Mouse (Mus musculus): Measurements from ENCODE around the gene Tex52. TPM values are rescaled to one million over a fixed set of nuclear protein-coding genes. Genes with fewer than 3 reads are reported as not detected.
"Not testable (repeated sequence)": the region's sequence is repeated elsewhere in the genome, so short reads cannot be mapped to it uniquely, and the experiment has no call there.

The Tex52 gene
- polyA plus RNA-seq, 1 experiment from 2014 or later = 0.34 TPM

DNA sequence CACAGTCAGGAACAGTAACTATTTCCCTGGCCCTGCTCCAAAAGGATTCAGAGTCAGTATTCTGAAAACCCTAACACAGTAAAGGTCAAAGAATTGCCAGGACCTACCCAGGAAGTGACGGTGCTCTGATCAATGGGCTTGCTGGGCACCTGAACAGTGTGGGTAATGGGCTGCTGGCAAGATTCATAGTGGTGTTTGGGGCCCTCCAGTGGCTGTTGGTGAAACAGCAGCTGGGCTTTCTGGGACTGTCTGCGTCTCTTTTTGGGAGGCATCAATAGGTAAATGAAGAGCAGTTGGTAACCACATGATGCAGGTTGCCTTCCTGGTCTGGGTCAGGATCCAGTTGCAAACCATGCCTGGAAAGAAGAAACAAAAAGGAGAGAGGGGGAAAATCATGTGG, 16.3 kb upstream of the Tex52 start:
- ATAC-seq (ENCODE audit: low FRiP score, low read depth) = no peak
- H3K36me3 ChIP-seq = peaks cover 26% of the 10 kb centered on the region
- H3K9ac ChIP-seq = no peak overlapping the region
- 23% methylated on average over 2 of the region's 2 CpGs for WGBS
- no peaks in the 10 kb centered on the region for H3K9me3 ChIP-seq
- H3K27me3 ChIP-seq = no peaks in the 10 kb centered on the region
- no peak overlapping the region for H3K4me2 ChIP-seq (replicated peaks)
- peaks cover 40% of the 10 kb centered on the region for H3K4me1 ChIP-seq
- H3K27ac ChIP-seq = no peak overlapping the region
- H3K4me3 ChIP-seq = no peak overlapping the region

DNA sequence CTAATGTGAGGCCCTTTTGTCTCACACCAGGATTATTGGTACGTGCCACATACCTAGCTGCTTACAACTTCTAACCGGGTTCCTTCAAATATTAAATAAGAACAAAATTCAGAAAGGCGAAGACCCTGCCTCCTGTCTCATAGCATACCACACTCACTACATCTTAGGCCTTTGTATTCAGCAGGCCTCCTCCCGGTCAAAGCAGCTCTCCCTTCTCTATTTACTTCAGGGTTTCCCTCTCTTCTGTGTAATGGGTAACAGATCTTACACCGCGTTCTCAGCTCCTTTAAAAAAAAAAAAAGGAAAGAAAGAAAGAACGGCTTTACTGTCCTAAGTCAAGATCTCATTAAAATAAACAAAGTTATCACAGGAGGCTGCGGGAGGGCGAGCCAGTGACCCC, 13.4 kb upstream of the Tex52 start:
- no peaks in the 10 kb centered on the region for H3K27me3 ChIP-seq
- peak overlapping the region; percentile 93 for H3K27ac ChIP-seq
- H3K36me3 ChIP-seq = peaks cover 36% of the 10 kb centered on the region
- H3K4me1 ChIP-seq = peaks cover 39% of the 10 kb centered on the region
- no peak for ATAC-seq (ENCODE audit: low FRiP score, low read depth)
- no peaks in the 10 kb centered on the region for H3K9me3 ChIP-seq
- peak overlapping the region; percentile 91 for H3K4me3 ChIP-seq
- 17% methylated on average over 9 of the region's 9 CpGs for WGBS
- peak overlapping the region; percentile 90 for H3K4me2 ChIP-seq (replicated peaks)
- H3K9ac ChIP-seq = peak overlapping the region; percentile 89

DNA sequence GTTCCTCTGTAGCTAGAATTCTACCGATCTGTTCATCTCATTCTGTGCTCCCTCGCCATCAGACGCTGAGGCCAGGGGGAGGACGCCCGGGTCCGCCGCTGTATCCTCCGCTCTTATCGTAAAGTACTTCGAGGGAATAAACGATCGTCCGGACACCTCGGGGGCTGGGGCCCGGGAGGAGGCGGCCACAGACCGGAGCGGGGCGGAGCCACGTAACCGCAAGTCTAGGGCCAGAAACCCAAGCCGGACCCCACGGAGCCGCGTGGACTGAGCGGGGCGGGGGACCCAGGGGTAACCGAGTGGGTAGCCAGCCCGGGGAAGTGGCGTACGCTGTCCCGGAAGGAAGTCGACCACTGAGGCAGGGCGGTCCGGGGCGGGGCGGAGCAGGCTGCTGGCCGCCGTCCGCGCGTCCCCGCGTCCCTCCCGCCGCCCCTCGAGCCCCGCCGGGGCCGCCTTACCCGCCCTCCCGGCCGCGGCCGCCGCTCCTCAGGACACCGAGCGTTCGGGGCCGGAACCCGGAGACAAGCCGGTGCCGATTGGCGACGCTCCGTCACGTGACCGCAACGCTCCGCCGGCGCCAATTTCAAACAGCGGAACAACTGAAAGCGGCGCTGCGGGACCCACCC, 12.8 kb upstream of the Tex52 start, which contains the start of the genes Rhno1 and Foxm1:
Gene Rhno1, minus strand, starts transcription at position 531 of the 626 bp plus-strand sequence.
Gene Foxm1, plus strand, starts transcription at position 587 of the 626 bp plus-strand sequence.
- under 1% methylated on average over 61 of the region's 76 CpGs for WGBS
- H3K36me3 ChIP-seq = peaks cover 36% of the 10 kb centered on the region
- peak within 1 kb of the TSS; percentile 90 for H3K4me2 ChIP-seq (replicated peaks)
- ATAC-seq (ENCODE audit: low FRiP score, low read depth) = peak; percentile 90
- no peaks in the 10 kb centered on the region for H3K27me3 ChIP-seq
- H3K4me3 ChIP-seq = peak within 1 kb of the TSS; percentile 91
- H3K27ac ChIP-seq = peak within 1 kb of the TSS; percentile 93
- H3K4me1 ChIP-seq = peaks cover 39% of the 10 kb centered on the region
- H3K9me3 ChIP-seq = no peaks in the 10 kb centered on the region
- H3K9ac ChIP-seq = peak within 1 kb of the TSS; percentile 89

DNA sequence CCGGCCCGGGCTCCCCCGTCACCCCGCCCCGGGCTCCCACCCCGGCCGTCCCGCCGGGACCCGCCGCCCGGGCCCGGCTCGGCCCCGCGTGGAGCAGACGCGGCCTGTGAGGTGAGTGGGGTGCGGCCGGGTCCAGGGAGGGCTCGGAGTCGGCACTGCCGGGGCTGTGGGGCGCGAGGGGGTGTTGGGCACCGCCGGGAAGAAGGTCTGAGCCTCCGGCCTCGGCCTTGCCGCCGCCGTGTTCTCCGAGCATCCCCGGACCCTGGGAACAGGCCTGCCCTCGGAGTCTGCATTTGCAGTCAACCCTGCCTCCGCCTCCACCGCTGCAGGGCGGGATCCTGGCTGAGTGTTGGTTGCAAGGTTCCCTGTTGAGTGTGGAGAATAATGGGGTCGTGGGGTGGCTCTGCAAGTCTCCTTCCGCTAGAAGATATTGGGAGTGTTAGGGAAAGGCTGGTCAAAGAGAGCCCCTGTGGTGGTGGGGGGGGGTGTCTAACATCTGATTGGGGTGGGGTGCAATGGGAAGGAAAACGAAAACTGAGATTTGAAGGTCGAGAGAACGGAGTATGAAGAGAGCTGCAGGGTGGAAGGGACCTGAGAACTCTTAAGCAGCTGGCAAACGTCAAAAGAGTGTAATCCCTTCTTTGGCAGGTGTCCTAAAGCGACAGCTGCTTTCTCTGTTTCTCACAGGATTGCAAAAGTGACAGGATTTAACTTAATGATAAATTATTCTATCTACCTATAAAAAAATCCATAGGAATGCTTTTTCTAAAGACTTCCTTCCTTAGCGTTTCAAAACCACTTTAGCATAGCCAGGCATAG, 12.0 kb upstream of the Tex52 start:
- Histone ChIP-seq H3K36me3 (peaks cover 34% of the 10 kb centered on the region), H3K4me3 (peak overlapping the region; percentile 91), H3K27ac (peak overlapping the region; percentile 93), H3K4me1 (peaks cover 39% of the 10 kb centered on the region), H3K27me3 (no peaks in the 10 kb centered on the region), H3K4me2 (replicated peaks) (peak overlapping the region; percentile 90), H3K9ac (peak overlapping the region; percentile 89), H3K9me3 (no peaks in the 10 kb centered on the region)
- WGBS = 1% methylated on average over 39 of the region's 46 CpGs
- ATAC-seq (ENCODE audit: low FRiP score, low read depth) = no peak; the same call in none of the 2 replicates

DNA sequence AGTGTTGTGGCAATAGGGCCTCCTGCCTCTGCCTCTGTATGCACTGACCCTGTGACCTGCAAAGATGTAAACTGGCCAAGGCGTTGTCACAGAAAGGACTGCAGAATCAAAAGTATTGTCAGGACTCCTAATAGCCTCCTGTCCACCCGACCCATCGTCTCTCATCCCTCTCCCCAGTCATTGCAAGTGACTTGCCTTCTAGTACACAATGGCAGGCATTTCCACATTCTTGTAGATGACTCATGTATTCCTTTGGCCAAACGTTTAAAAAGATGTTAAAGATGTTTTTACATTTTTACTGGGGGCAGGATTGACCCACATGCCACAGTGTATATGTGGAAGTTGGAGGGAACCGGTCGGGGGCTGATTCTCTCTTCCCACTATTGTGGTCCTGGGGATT, 10.5 kb upstream of the Tex52 start:
- H3K4me1 ChIP-seq = peaks cover 39% of the 10 kb centered on the region
- no peak overlapping the region for H3K27ac ChIP-seq
- H3K27me3 ChIP-seq = no peaks in the 10 kb centered on the region
- H3K36me3 ChIP-seq = peaks cover 42% of the 10 kb centered on the region
- H3K9me3 ChIP-seq = no peaks in the 10 kb centered on the region
- ATAC-seq (ENCODE audit: low FRiP score, low read depth) = no peak
- WGBS = 85% methylated on average over 6 of the region's 6 CpGs
- H3K9ac ChIP-seq = no peak overlapping the region
- no peak overlapping the region for H3K4me3 ChIP-seq
- H3K4me2 ChIP-seq (replicated peaks) = peak overlapping the region; percentile 25; the same call in 1 of the 2 replicates

DNA sequence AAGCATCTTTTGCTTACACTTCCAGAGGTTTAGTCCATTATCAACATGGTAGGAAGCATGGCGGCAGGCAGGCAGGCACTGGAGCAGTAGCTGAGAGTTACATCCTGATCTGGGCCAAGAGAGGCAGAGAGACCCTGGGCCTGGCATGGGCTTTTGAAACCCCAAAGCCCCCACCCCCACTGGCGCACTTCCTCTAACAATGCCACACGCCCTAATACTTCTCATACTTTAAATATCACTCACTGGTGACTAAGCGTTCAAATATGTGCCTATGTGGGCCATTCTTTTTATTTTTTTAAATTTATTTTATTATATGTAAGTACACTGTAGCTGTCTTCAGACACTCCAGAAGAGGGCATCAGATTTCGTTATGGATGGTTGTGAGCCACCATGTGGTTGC, 8.8 kb upstream of the Tex52 start:
- peaks cover 23% of the 10 kb centered on the region for H3K4me1 ChIP-seq
- H3K9ac ChIP-seq = no peak overlapping the region
- WGBS = 93% methylated on average over 5 of the region's 5 CpGs
- H3K4me2 ChIP-seq (replicated peaks) = no peak overlapping the region
- H3K36me3 ChIP-seq = peaks cover 59% of the 10 kb centered on the region
- H3K4me3 ChIP-seq = no peak overlapping the region
- ATAC-seq (ENCODE audit: low FRiP score, low read depth) = no peak
- no peak overlapping the region for H3K27ac ChIP-seq
- no peaks in the 10 kb centered on the region for H3K27me3 ChIP-seq
- H3K9me3 ChIP-seq = no peaks in the 10 kb centered on the region

DNA sequence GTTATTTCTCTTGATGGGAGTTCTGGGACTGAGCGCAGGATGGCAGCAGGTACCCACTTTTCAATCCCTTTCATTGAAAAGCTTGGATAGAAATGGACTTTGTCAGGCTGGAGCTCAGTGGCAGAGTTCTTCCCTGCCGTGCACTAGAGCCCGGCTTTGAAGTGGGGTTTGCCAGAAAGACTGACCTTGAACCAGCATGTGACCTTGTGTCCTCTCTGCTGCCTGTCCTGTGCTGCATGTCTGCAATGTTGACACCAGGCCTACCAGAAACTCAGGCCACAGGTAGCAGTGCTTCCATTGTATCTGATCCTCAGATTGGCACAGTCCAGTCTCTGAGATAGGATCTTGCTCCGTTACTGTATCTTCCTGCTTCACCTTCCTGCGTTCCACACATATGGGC, 5.2 kb upstream of the Tex52 start:
- Histone ChIP-seq H3K4me2 (replicated peaks) (no peak overlapping the region), H3K36me3 (peaks cover 95% of the 10 kb centered on the region), H3K4me3 (no peak overlapping the region), H3K9me3 (no peaks in the 10 kb centered on the region), H3K27me3 (no peaks in the 10 kb centered on the region), H3K4me1 (no peaks in the 10 kb centered on the region), H3K9ac (no peak overlapping the region), H3K27ac (no peak overlapping the region)
- 87% methylated on average over 5 of the region's 5 CpGs for WGBS
- ATAC-seq (ENCODE audit: low FRiP score, low read depth) = no peak

DNA sequence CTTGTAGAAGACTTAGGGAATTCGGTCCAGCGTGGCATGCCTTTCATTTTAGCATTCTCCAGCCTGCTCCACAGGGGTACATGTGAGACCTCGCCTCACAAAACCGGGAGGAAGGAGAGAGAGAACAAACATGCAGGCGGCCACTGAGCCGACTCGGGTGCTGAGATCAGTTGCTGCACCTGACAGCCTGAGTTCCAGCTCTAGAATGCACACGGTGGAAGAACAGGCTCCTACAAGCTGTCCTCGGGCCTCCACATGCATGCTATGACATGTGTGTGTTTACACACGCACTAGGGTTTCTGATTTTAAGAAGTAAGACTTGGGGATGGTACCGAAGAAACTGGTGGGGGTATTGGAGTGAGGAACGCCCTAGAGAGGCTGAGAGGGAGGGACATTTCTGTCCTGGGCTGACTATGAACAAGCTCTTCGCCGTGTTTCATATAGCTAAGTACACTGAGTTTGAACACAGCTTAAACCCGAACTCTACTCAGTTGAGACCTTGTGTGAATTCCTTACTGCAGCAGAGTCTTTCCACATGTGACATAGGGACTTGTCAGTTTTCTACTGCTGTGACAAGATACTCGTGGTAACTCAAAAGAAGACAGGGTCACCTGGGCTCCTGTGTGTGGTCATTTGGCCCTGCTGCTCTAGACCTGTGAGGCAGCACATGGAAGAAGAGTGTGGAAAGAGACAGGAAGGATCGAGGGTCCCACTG, 1.3 kb downstream of the Tex52 start:
- Histone ChIP-seq H3K4me2 (replicated peaks) (no peak overlapping the region), H3K4me1 (no peaks in the 10 kb centered on the region), H3K9ac (no peak overlapping the region), H3K36me3 (peaks cover 49% of the 10 kb centered on the region), H3K4me3 (no peak overlapping the region), H3K9me3 (no peaks in the 10 kb centered on the region), H3K27ac (no peak overlapping the region), H3K27me3 (no peaks in the 10 kb centered on the region)
- no peak for ATAC-seq (ENCODE audit: low FRiP score, low read depth)
- 87% methylated on average over 17 of the region's 17 CpGs for WGBS

DNA sequence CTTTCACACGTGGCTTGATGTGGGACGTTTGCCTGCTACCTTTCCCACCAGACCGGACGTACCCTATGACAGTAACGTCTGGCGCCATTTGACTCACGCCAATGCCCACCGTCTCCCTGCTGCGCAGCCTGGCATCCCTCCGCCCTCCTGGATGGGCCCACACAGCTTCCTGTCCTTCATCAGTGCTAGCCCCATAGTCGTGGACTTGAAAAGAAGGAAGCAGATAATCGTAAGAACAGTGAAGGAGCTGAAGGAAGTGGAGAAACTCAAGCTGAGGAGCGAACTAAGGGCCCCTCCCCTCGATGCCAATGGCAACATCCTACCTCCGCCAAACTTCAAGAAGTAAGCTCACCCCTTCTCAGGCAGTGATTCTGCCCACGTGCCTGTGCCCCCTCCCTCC, 4.4 kb downstream of the Tex52 start:
- WGBS = 87% methylated on average over 16 of the region's 16 CpGs
- no peak for ATAC-seq (ENCODE audit: low FRiP score, low read depth)
- no peaks in the 10 kb centered on the region for H3K27me3 ChIP-seq

DNA sequence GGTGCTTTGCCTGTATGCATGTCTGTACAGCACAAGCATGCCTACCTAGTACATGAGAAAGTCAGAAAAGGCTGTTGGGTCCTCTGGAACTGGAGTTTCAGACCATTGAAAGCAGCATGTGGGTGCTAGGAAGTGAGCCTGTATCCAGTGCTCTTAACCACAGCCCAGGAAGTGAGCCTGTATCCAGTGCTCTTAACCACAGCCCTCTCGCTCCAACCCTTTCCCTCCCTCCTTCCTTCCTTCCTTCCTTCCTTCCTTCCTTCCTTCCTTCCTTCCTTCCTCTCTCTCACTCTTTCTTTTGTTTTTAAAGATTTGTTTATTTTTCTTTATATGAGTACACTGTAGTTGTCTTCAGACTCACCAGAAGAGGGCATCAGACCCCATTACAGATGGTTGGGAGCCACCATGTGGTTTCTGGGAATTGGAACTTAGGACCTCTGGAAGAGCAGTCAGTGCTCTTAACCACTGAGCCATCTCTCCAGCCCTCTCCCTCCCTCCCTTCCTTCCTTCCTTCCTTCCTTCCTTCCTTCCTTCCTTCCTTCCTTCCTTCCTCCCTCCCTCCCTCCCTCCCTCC, 5.4 kb downstream of the Tex52 start:
- peaks cover 11% of the 10 kb centered on the region for H3K36me3 ChIP-seq
- H3K4me1 ChIP-seq; ATAC-seq (ENCODE audit: low FRiP score, low read depth); H3K9me3 ChIP-seq; H3K4me3 ChIP-seq; H3K27ac ChIP-seq; H3K27me3 ChIP-seq; H3K9ac ChIP-seq; H3K4me2 ChIP-seq (replicated peaks): not testable (repeated sequence)
- 67% methylated on average over 1 of the region's 1 CpGs for WGBS

More for the DNA sequence above, 4.4 kb downstream of the Tex52 start:
- H3K4me2 ChIP-seq (replicated peaks) = no peak overlapping the region
- no peak overlapping the region for H3K4me3 ChIP-seq
- H3K4me1 ChIP-seq = no peaks in the 10 kb centered on the region
- H3K36me3 ChIP-seq = peaks cover 17% of the 10 kb centered on the region
- no peak overlapping the region for H3K27ac ChIP-seq
- no peak overlapping the region for H3K9ac ChIP-seq
- no peaks in the 10 kb centered on the region for H3K9me3 ChIP-seq

DNA sequence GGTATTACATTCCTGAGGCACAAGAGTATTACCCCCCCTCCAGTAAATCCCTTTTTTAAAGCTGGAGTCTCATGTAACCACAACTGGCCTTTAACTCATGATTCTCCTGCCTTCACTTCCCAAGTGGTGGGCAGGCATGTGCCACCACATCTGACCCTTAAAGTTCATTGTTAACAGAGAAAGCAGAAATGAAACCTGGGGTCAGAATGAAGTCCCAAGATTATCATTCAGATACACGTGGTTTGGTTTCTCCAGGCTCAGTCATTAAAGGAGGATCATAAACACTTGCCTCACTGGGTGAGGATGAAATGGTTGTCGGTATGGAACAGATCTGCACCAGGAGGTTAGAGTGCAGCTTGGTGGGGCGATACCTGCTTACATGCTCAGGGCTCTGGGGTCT, 6.0 kb downstream of the Tex52 start:
- H3K9me3 ChIP-seq = no peaks in the 10 kb centered on the region
- H3K9ac ChIP-seq = no peak overlapping the region
- no peaks in the 10 kb centered on the region for H3K27me3 ChIP-seq
- H3K4me3 ChIP-seq = no peak overlapping the region
- H3K4me1 ChIP-seq = no peaks in the 10 kb centered on the region
- H3K36me3 ChIP-seq = peaks cover 10% of the 10 kb centered on the region
- H3K27ac ChIP-seq = no peak overlapping the region
- ATAC-seq (ENCODE audit: low FRiP score, low read depth) = no peak
- H3K4me2 ChIP-seq (replicated peaks) = no peak overlapping the region
- 64% methylated on average over 3 of the region's 3 CpGs for WGBS

DNA sequence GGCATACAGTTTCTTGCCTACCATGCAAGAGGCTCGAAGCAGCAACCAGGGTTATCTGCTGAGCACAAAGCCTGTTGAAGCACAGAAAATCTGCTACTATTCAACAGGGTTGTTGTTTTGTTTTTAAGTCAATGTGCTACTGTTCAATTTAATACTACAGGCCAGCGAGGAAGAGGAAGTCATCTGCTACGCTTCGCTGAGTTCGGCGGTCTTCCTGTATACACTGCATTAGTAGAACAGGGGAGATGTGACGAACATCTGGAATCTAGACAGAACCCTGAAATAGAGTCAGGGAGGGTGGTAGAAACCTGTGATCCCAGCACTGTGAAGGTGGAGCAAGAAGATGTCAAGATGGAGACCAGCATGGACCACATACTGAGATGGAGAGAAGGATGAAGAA, 8.5 kb downstream of the Tex52 start:
- 84% methylated on average over 7 of the region's 7 CpGs for WGBS
- H3K4me2 ChIP-seq (replicated peaks) = no peak overlapping the region
- no peak overlapping the region for H3K27ac ChIP-seq
- no peaks in the 10 kb centered on the region for H3K27me3 ChIP-seq
- no peak for ATAC-seq (ENCODE audit: low FRiP score, low read depth)
- no peak overlapping the region; the same call in 1 of the 2 replicates for H3K9ac ChIP-seq
- H3K36me3 ChIP-seq = no peaks in the 10 kb centered on the region
- H3K9me3 ChIP-seq = no peaks in the 10 kb centered on the region
- no peaks in the 10 kb centered on the region for H3K4me1 ChIP-seq
- no peak overlapping the region for H3K4me3 ChIP-seq
